Mouse (Mus musculus) forebrain, embryonic 14.5 days (tissue): Measurements from ENCODE around the gene Zfp385c. TPM values are rescaled to one million over a fixed set of nuclear protein-coding genes. Genes with fewer than 3 reads are reported as not detected.

ENCODE experiments used
- ATAC-seq: fragments of 200-750 bp; cut with Nextera tagmentation; 2 replicates; pipeline ENCODE4 v1.8.0; 2017; ENCODE audit warnings: mild to moderate bottlenecking, moderate library complexity
- DNase-seq: peaks from one replicate; pipeline ENCODE4 v3.0.0-alpha.2; 2015; ENCODE audit warnings: low spot score
- H3K27ac ChIP-seq: fragments of 300-500 bp; sonication (generic); 2 replicates; pipeline ENCODE4 v1.5.1; 2014; ENCODE audit warnings: low read depth, mild to moderate bottlenecking, control low read depth, low read length, moderate library complexity
- H3K27me3 ChIP-seq: fragments of 300-500 bp; sonication (generic); replicated peaks from 2 replicates; pipeline ENCODE4 v1.6.1; 2014; ENCODE audit warnings: low read length, control low read depth, mixed read lengths; ENCODE audit not compliant: control insufficient read depth, insufficient read depth
- H3K36me3 ChIP-seq: fragments of 300-500 bp; sonication (generic); 2 replicates; pipeline ENCODE4 v1.6.1; 2014; ENCODE audit warnings: low read length, control low read depth; ENCODE audit not compliant: control insufficient read depth, insufficient read depth
- H3K4me1 ChIP-seq: fragments of 300-500 bp; sonication (generic); 2 replicates; pipeline ENCODE4 v1.6.1; 2014; ENCODE audit warnings: antibody characterized with exemption, low read length, control low read depth; ENCODE audit not compliant: control insufficient read depth, insufficient read depth
- H3K4me2 ChIP-seq: fragments of 300-500 bp; sonication (generic); 2 replicates; pipeline ENCODE4 v1.6.1; 2014; ENCODE audit warnings: mild to moderate bottlenecking, control low read depth, low read length
- H3K4me3 ChIP-seq: fragments of 300-500 bp; sonication (generic); 2 replicates; pipeline ENCODE4 v1.5.1; 2014; ENCODE audit warnings: low read depth, low read length, control low read depth
- H3K9ac ChIP-seq: fragments of 300-500 bp; sonication (generic); 2 replicates; pipeline ENCODE4 v1.6.1; 2014; ENCODE audit warnings: mild to moderate bottlenecking, low read length, control low read depth, moderate library complexity
- H3K9me3 ChIP-seq: fragments of 300-500 bp; sonication (generic); replicated peaks from 2 replicates; pipeline ENCODE4 v1.6.1; 2016; ENCODE audit warnings: low read length, control low read depth, mixed read lengths; ENCODE audit not compliant: control insufficient read depth
- WGBS: fragments of 180-500 bp; shearing (Covaris S2); extraction: QIAGEN DNeasy Blood & Tissue Kit; methylation state at CpG from one replicate; pipeline ENCODE4 v1.1.7; 2014; 5-methylcytosine and 5-hydroxymethylcytosine counted together
- polyA plus RNA-seq: library from polyadenylated mRNA; unstranded; fragments of >200 nt; fragmentation: Nextera tagmentation; extraction: Ambion mirVana; gene quantifications from 2 replicates; pipeline ENCODE4 v1.2.1, GENCODE M21; 2014

Zfp385c gene
- polyA plus RNA-seq, 1 experiment from 2014 or later = not detected

GRCm38 (mm10) chr11:100720345-100720744 lies 28.1 kb upstream of the Zfp385c start:
- Histone ChIP-seq H3K27me3 (no peaks in the 10 kb centered on the region), H3K4me3 (no peak overlapping the region), H3K9me3 (no peaks in the 10 kb centered on the region), H3K4me2 (no peak overlapping the region), H3K9ac (no peak overlapping the region), H3K36me3 (peaks cover 46% of the 10 kb centered on the region), H3K4me1 (no peaks in the 10 kb centered on the region), H3K27ac (no peak overlapping the region)
- WGBS = 80% methylated on average over 5 of the region's 5 CpGs
- ATAC-seq (no peak), DNase-seq (no peak)

- Histone ChIP-seq H3K9ac (no peak overlapping the region), H3K9me3 (no peaks in the 10 kb centered on the region), H3K4me3 (no peak overlapping the region), H3K36me3 (peaks cover 50% of the 10 kb centered on the region), H3K27me3 (no peaks in the 10 kb centered on the region), H3K27ac (no peak overlapping the region), H3K4me2 (no peak overlapping the region), H3K4me1 (no peaks in the 10 kb centered on the region)
- 93% methylated on average over 11 of the region's 11 CpGs for WGBS
- ATAC-seq = no peak
- no peak for DNase-seq
Observed at GRCm38 (mm10) chr11:100719893-100720292, 27.6 kb upstream of the Zfp385c start.

GRCm38 (mm10) chr11:100719312-100719711 lies 27.1 kb upstream of the Zfp385c start:
- no peaks in the 10 kb centered on the region for H3K9me3 ChIP-seq
- no peak overlapping the region for H3K9ac ChIP-seq
- DNase-seq (no peak), ATAC-seq (no peak)
- H3K4me2 ChIP-seq = no peak overlapping the region
- no peak overlapping the region for H3K27ac ChIP-seq
- 97% methylated on average over 3 of the region's 3 CpGs for WGBS
- no peaks in the 10 kb centered on the region for H3K27me3 ChIP-seq
- no peak overlapping the region for H3K4me3 ChIP-seq
- peaks cover 53% of the 10 kb centered on the region for H3K36me3 ChIP-seq
- no peaks in the 10 kb centered on the region for H3K4me1 ChIP-seq

GRCm38 (mm10) chr11:100718866-100719265 lies 26.6 kb upstream of the Zfp385c start:
- ATAC-seq (no peak), DNase-seq (no peak)
- no peak overlapping the region for H3K4me3 ChIP-seq
- no peaks in the 10 kb centered on the region for H3K9me3 ChIP-seq
- H3K4me2 ChIP-seq = no peak overlapping the region
- peaks cover 3% of the 10 kb centered on the region for H3K4me1 ChIP-seq
- no peaks in the 10 kb centered on the region for H3K27me3 ChIP-seq
- H3K27ac ChIP-seq = no peak overlapping the region
- whole genome bisulfite sequencing = 90% methylated on average over 4 of the region's 4 CpGs
- H3K36me3 ChIP-seq = peaks cover 53% of the 10 kb centered on the region
- H3K9ac ChIP-seq = no peak overlapping the region

GRCm38 (mm10) chr11:100718462-100718861 lies 26.2 kb upstream of the Zfp385c start:
- H3K4me1 ChIP-seq = peaks cover 5% of the 10 kb centered on the region
- DNase-seq (no peak), ATAC-seq (no peak)
- H3K36me3 ChIP-seq = peaks cover 53% of the 10 kb centered on the region
- H3K4me3 ChIP-seq = no peak overlapping the region
- H3K9ac ChIP-seq = no peak overlapping the region
- no peaks in the 10 kb centered on the region for H3K27me3 ChIP-seq
- WGBS = 93% methylated on average over 7 of the region's 7 CpGs
- H3K4me2 ChIP-seq = no peak overlapping the region
- no peaks in the 10 kb centered on the region for H3K9me3 ChIP-seq
- H3K27ac ChIP-seq = no peak overlapping the region

- 78% methylated on average over 3 of the region's 3 CpGs for WGBS
- no peak for ATAC-seq
Observed at GRCm38 (mm10) chr11:100716649-100717048, 24.4 kb upstream of the Zfp385c start.

GRCm38 (mm10) chr11:100714948-100715347 lies 22.7 kb upstream of the Zfp385c start:
- DNase-seq (no peak), ATAC-seq (no peak)
- Histone ChIP-seq H3K9ac (no peak overlapping the region), H3K4me3 (no peak overlapping the region), H3K9me3 (no peaks in the 10 kb centered on the region), H3K4me2 (no peak overlapping the region), H3K27ac (no peak overlapping the region), H3K27me3 (no peaks in the 10 kb centered on the region), H3K36me3 (peaks cover 58% of the 10 kb centered on the region), H3K4me1 (peaks cover 14% of the 10 kb centered on the region)
- 71% methylated on average over 6 of the region's 6 CpGs for WGBS

More at GRCm38 (mm10) chr11:100716649-100717048, 24.4 kb upstream of the Zfp385c start:
- peaks cover 9% of the 10 kb centered on the region for H3K4me1 ChIP-seq
- no peaks in the 10 kb centered on the region for H3K9me3 ChIP-seq
- no peak for DNase-seq
- no peak overlapping the region for H3K4me3 ChIP-seq
- H3K4me2 ChIP-seq = no peak overlapping the region
- no peak overlapping the region for H3K9ac ChIP-seq
- H3K27ac ChIP-seq = no peak overlapping the region
- peaks cover 50% of the 10 kb centered on the region for H3K36me3 ChIP-seq
- no peaks in the 10 kb centered on the region for H3K27me3 ChIP-seq

- DNase-seq = peak; percentile 78
- H3K9me3 ChIP-seq = no peaks in the 10 kb centered on the region
- no peak overlapping the region for H3K4me2 ChIP-seq
- no peak overlapping the region for H3K4me3 ChIP-seq
- H3K27me3 ChIP-seq = no peaks in the 10 kb centered on the region
- H3K36me3 ChIP-seq = peaks cover 57% of the 10 kb centered on the region
- H3K27ac ChIP-seq = no peak overlapping the region
- 46% methylated on average over 6 of the region's 6 CpGs for WGBS
- no peak overlapping the region for H3K9ac ChIP-seq
- ATAC-seq = 0 out of 2 replicates have a peak, but pooled peaks have one; percentile 13
- H3K4me1 ChIP-seq = peaks cover 14% of the 10 kb centered on the region
Observed at GRCm38 (mm10) chr11:100714534-100714915, 22.3 kb upstream of the Zfp385c start.

GRCm38 (mm10) chr11:100713735-100714533 lies 21.7 kb upstream of the Zfp385c start, which contains the start of gene Hspb9:
Gene Hspb9 (plus strand): TSS chr11:100713850.
- Histone ChIP-seq H3K27ac (no peak within 1 kb of the TSS), H3K36me3 (peaks cover 59% of the 10 kb centered on the region), H3K4me3 (no peak within 1 kb of the TSS), H3K27me3 (no peaks in the 10 kb centered on the region), H3K4me1 (peaks cover 14% of the 10 kb centered on the region), H3K9ac (peak within 1 kb of the TSS; percentile 54; the same call in 1 of the 2 replicates), H3K4me2 (peak within 1 kb of the TSS; percentile 31), H3K9me3 (no peaks in the 10 kb centered on the region)
- ATAC-seq (no peak), DNase-seq (peak; percentile 39)
- WGBS = 8% methylated on average over 38 of the region's 38 CpGs
